Mouse (Mus musculus) midbrain, embryonic 10.5 days (tissue): Measurements from ENCODE around the gene Stard13. TPM values are rescaled to one million over a fixed set of nuclear protein-coding genes. Genes with fewer than 3 reads are reported as not detected.

Experiments
- DNase-seq: peaks from one replicate; pipeline ENCODE4 v3.0.0-alpha.2; 2017; ENCODE audit warnings: low spot score
- H3K27ac ChIP-seq: fragments of 300-500 bp; sonication (generic); replicated peaks from 2 replicates; pipeline ENCODE4 v1.5.1; 2016; ENCODE audit warnings: mild to moderate bottlenecking
- H3K27me3 ChIP-seq: fragments of 300-500 bp; sonication (generic); 2 replicates; pipeline ENCODE4 v1.6.1; 2016; ENCODE audit warnings: low read depth, mild to moderate bottlenecking; ENCODE audit not compliant: poor library complexity, severe bottlenecking
- H3K36me3 ChIP-seq: fragments of 300-500 bp; sonication (generic); 2 replicates; pipeline ENCODE4 v1.6.1; 2016; ENCODE audit warnings: mild to moderate bottlenecking, moderate library complexity
- H3K4me1 ChIP-seq: fragments of 300-500 bp; sonication (generic); 2 replicates; pipeline ENCODE4 v1.6.1; 2016
- H3K4me3 ChIP-seq: fragments of 300-500 bp; sonication (generic); 2 replicates; pipeline ENCODE4 v1.5.1; 2016; ENCODE audit warnings: mild to moderate bottlenecking, moderate library complexity
- H3K9me3 ChIP-seq: fragments of 300-500 bp; sonication (generic); replicated peaks from 2 replicates; pipeline ENCODE4 v1.6.1; 2016; ENCODE audit warnings: mild to moderate bottlenecking
- WGBS: fragments of 180-500 bp; shearing (Covaris S2); methylation state at CpG from one replicate; pipeline ENCODE4 v1.1.7; 2016; 5-methylcytosine and 5-hydroxymethylcytosine counted together
- polyA plus RNA-seq: library from polyadenylated mRNA; unstranded; fragments of >200 nt; fragmentation: Nextera tagmentation; extraction: Ambion mirVana; gene quantifications from 2 replicates; pipeline ENCODE4 v1.2.1, GENCODE M21; 2016

Stard13 gene
- polyA plus RNA-seq, 1 experiment from 2014 or later = 2.9 TPM

- 37% methylated on average over 6 of the region's 6 CpGs for WGBS
- H3K4me1 ChIP-seq = peaks cover 12% of the 10 kb centered on the region
- peak; percentile 53 for DNase-seq
These were observed 14.9 kb downstream of the Stard13 start for GRCm38 (mm10) chr5:151218689-151219115.

GRCm38 (mm10) chr5:151213097-151213496 is 20.5 kb downstream of the Stard13 start:
- Histone ChIP-seq H3K27me3 (no peaks in the 10 kb centered on the region), H3K36me3 (no peaks in the 10 kb centered on the region), H3K9me3 (no peaks in the 10 kb centered on the region), H3K4me3 (no peak overlapping the region), H3K4me1 (no peaks in the 10 kb centered on the region), H3K27ac (no peak overlapping the region)
- 90% methylated on average over 3 of the region's 3 CpGs for whole genome bisulfite sequencing
- DNase-seq = no peak

More at GRCm38 (mm10) chr5:151218689-151219115, 14.9 kb downstream of the Stard13 start:
- Histone ChIP-seq H3K4me3 (no peak overlapping the region), H3K36me3 (no peaks in the 10 kb centered on the region), H3K27me3 (no peaks in the 10 kb centered on the region), H3K9me3 (no peaks in the 10 kb centered on the region), H3K27ac (0 out of 2 replicates have a peak overlapping the region, but pooled peaks have one; percentile 57)

DNA sequence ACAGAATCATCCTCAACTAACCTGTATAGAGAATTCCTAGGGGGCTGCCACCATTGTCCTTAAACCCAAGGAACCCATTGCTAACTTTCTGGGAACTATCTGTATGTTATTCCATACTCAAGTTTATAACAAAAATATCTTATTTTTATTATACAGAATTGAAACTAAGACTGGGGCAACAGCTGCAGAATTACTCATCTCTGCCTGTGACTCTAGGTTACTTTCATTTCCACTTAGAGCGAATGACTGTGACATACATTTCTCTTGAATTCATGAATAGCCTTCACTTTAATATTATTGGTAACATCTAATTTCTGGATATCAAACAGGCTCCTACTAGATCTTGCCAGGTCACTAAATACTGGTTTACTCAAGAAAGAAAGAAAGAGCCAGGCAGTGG is 22.8 kb downstream of the Stard13 start:
- DNase-seq = no peak
- no peaks in the 10 kb centered on the region for H3K36me3 ChIP-seq
- WGBS = 93% methylated on average over 1 of the region's 1 CpGs
- H3K4me1 ChIP-seq = no peaks in the 10 kb centered on the region
- H3K9me3 ChIP-seq = no peaks in the 10 kb centered on the region
- H3K27ac ChIP-seq = no peak overlapping the region
- H3K27me3 ChIP-seq = no peaks in the 10 kb centered on the region
- no peak overlapping the region for H3K4me3 ChIP-seq

DNA sequence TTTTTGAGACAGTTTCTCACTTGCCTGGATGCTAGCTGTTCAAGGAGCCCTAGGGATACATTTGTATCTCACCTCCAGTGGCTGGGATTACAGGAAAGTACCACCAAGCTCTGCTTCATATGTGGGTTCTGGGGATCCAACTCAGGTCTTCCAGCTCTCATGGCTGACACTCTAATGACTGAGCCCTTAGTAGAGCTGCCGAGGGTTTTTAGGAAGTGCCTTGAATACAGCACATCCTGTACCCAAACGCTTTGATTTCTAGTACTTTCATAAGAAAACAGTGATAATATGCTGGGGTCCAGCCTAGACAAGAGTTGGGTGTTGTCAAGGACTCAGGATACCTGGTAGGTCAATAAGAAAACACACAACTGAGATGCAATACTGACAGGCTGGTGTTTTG is 23.6 kb downstream of the Stard13 start:
- no peaks in the 10 kb centered on the region for H3K27me3 ChIP-seq
- no peaks in the 10 kb centered on the region for H3K4me1 ChIP-seq
- H3K4me3 ChIP-seq = no peak overlapping the region
- no peak for DNase-seq
- H3K9me3 ChIP-seq = no peaks in the 10 kb centered on the region
- WGBS = 83% methylated on average over 2 of the region's 2 CpGs
- H3K27ac ChIP-seq = no peak overlapping the region
- H3K36me3 ChIP-seq = no peaks in the 10 kb centered on the region

GRCm38 (mm10) chr5:151205017-151205416 is 28.6 kb downstream of the Stard13 start:
- Histone ChIP-seq H3K4me1 (no peaks in the 10 kb centered on the region), H3K27ac (no peak overlapping the region), H3K9me3 (no peaks in the 10 kb centered on the region), H3K36me3 (no peaks in the 10 kb centered on the region), H3K4me3 (no peak overlapping the region), H3K27me3 (no peaks in the 10 kb centered on the region)
- no peak for DNase-seq
- 90% methylated on average over 4 of the region's 4 CpGs for WGBS

DNA sequence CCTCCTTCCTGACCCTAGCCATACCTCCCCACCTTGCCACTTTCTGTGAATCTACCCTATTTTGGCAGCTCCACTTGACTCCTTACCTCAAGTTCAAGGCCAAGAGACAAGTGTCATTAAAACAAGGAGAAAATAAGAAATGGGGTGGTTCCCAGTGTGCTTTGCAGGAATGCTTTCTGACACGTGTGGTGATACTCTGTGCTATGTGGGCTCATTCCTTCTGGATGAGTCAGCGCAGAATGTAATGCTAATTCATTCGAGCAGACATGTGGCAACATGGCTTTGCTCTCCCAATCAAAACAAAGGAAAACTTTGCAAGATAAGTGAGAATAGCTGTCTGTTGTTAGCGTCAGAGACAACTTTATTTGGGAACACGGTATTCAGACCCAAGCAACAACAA is 30.7 kb downstream of the Stard13 start:
- no peak for DNase-seq
- 75% methylated on average over 5 of the region's 5 CpGs for WGBS
- Histone ChIP-seq H3K27ac (no peak overlapping the region), H3K4me3 (no peak overlapping the region), H3K4me1 (no peaks in the 10 kb centered on the region), H3K9me3 (no peaks in the 10 kb centered on the region), H3K27me3 (no peaks in the 10 kb centered on the region), H3K36me3 (no peaks in the 10 kb centered on the region)

DNA sequence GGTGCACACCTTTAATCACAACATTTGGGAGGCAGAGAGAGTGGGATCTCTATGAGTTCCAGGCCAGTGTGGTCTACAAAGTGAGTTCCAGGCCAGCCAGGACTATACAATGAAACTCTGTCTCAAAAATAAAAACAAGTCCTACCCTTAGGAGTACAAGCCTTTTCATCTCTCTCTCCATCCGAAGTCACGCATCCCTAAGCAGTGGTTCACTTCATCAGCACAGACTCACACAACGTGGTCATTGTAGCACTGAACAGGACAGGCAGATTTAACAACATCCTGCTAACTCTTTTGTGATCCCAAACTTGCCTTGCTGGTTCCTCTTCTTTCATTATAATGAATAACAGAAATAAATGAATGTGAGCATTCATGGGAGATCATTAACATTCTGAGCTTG is 32.4 kb downstream of the Stard13 start:
- no peaks in the 10 kb centered on the region for H3K36me3 ChIP-seq
- no peaks in the 10 kb centered on the region for H3K4me1 ChIP-seq
- no peak overlapping the region for H3K27ac ChIP-seq
- H3K9me3 ChIP-seq = no peaks in the 10 kb centered on the region
- WGBS = 81% methylated on average over 3 of the region's 3 CpGs
- DNase-seq = no peak
- no peak overlapping the region for H3K4me3 ChIP-seq
- H3K27me3 ChIP-seq = no peaks in the 10 kb centered on the region

DNA sequence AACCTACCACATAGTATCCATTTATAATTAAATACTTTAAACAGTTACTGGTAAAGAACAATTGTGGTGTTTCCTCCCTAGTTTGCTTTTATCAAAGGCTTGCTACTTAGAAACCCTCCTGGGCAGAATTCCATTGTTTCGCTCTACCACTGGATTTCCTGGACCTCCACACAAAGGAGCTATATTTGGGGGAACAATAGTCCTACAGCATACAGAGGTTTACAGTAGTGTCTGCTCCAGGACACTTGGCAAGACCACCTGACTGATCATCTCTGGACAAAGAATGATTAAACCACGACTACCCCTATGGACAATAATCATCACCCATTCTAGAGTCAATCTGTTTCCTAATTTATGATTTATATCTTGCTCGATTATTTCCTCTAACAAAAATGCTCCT is 34.4 kb downstream of the Stard13 start:
- Histone ChIP-seq H3K4me3 (no peak overlapping the region), H3K4me1 (no peaks in the 10 kb centered on the region), H3K27ac (no peak overlapping the region), H3K36me3 (no peaks in the 10 kb centered on the region), H3K27me3 (no peaks in the 10 kb centered on the region), H3K9me3 (no peaks in the 10 kb centered on the region)
- DNase-seq = no peak
- WGBS = 83% methylated on average over 3 of the region's 3 CpGs

DNA sequence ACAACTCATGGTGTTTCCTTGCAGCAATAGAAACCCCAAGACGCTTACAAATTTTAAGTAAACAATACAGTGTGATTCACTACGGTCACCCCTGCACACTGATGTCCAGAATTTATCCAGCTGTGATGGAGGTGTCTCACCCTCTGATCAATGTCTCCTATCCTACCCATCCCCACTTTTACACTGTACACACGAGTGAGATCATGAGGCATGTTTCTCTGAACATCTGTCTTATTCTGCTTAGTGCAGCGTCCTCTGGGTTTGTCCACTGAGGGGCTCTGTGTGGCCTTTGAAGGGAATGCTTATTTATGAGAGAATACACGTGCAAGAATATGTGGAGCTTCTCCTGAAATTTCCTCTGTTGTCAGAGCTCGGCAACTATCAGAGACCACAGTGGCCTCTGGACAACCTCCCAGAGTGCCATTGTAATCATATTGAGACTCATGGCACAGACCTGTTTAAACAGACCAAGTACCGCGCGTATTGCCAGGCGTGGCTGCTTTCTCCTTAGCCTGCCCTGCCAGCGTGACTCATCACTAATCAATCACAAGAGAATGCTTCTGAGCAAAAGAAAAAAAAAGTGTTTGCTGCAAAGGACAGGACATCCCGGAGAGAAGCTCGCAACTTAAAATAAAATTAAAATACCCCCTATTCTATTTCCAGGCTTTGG is 36.9 kb downstream of the Stard13 start:
- H3K36me3 ChIP-seq = no peaks in the 10 kb centered on the region
- H3K4me1 ChIP-seq = no peaks in the 10 kb centered on the region
- no peak overlapping the region for H3K4me3 ChIP-seq
- H3K9me3 ChIP-seq = no peaks in the 10 kb centered on the region
- H3K27ac ChIP-seq = no peak overlapping the region
- no peak for DNase-seq
- WGBS = 80% methylated on average over 13 of the region's 13 CpGs
- 0 out of 2 replicates have a peak, but pooled peaks cover 4% of the 10 kb centered on the region for H3K27me3 ChIP-seq

DNA sequence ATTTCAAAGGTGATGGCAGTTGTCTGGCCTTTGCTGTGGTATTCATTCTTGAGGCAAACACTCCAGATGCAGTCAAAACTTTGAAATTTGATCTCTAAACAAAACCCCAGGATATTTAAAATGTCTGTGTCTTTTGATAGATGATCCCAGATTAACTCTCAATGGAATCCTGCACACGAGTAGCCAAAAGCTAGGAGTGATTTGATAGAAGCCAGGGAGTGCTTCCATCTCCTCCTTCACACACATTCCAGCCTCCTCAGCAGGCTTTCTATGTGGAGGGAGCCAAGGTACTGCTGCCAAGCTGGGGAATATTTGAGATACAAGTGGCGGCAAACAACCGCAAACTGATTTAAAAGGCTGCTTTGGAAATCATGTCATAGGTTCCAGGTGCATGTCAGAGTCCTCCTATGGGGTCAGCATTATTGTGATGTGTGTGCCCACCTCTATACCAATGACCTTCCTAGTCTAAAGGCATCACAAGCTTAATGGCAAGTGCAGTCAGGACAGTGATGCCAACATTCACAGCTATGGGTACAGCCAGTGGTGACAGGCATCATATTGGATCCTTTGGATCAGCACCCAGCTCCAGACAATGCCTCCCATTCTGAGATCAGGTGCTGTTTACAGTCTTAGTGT is 39.6 kb downstream of the Stard13 start:
- Histone ChIP-seq H3K27me3 (peaks cover 15% of the 10 kb centered on the region), H3K27ac (no peak overlapping the region), H3K9me3 (no peaks in the 10 kb centered on the region), H3K4me1 (peaks cover 9% of the 10 kb centered on the region), H3K36me3 (no peaks in the 10 kb centered on the region), H3K4me3 (no peak overlapping the region)
- no peak for DNase-seq
- 68% methylated on average over 3 of the region's 3 CpGs for WGBS

GRCm38 (mm10) chr5:151192266-151192665 is 41.4 kb downstream of the Stard13 start:
- WGBS = 84% methylated on average over 2 of the region's 2 CpGs
- H3K27me3 ChIP-seq = peaks cover 15% of the 10 kb centered on the region
- DNase-seq = no peak
- H3K4me3 ChIP-seq = no peak overlapping the region
- peaks cover 9% of the 10 kb centered on the region for H3K4me1 ChIP-seq
- H3K9me3 ChIP-seq = no peaks in the 10 kb centered on the region
- H3K27ac ChIP-seq = no peak overlapping the region
- no peaks in the 10 kb centered on the region for H3K36me3 ChIP-seq

DNA sequence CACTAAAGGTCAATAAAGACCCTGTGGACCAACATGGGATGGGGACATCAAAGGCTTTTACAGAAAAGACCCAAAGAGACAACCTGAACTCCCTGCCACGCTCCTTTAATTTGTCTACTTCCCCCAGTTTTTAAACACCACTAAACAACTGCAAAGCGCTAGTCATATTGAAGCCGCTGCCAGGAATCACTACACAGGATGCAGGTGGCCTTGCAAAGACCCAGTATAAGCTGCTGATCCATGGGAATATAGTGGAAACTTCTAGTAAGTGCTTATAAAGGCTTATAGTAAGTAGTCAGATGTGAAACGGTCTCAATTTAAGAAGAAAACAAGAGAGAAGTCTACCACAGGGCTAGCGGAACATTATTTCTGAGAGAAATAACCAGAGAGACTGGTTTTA is 42.9 kb downstream of the Stard13 start:
- WGBS = 82% methylated on average over 5 of the region's 5 CpGs
- Histone ChIP-seq H3K36me3 (no peaks in the 10 kb centered on the region), H3K27me3 (peaks cover 15% of the 10 kb centered on the region), H3K9me3 (no peaks in the 10 kb centered on the region), H3K27ac (no peak overlapping the region), H3K4me1 (peaks cover 9% of the 10 kb centered on the region), H3K4me3 (no peak overlapping the region)
- no peak for DNase-seq

- peaks cover 9% of the 10 kb centered on the region for H3K4me1 ChIP-seq
- peaks cover 15% of the 10 kb centered on the region for H3K27me3 ChIP-seq
- peak overlapping the region; percentile 62 for H3K4me3 ChIP-seq
- H3K9me3 ChIP-seq = no peaks in the 10 kb centered on the region
- peak overlapping the region; percentile 71 for H3K27ac ChIP-seq
- DNase-seq = peak; percentile 79
- WGBS = 4% methylated on average over 27 of the region's 27 CpGs
- H3K36me3 ChIP-seq = no peaks in the 10 kb centered on the region
These were observed 43.8 kb downstream of the Stard13 start for GRCm38 (mm10) chr5:151189789-151190378.
